7 mouse cellular contexts compared by ENCODE assay signal in genomic region chr2:93180077-93180844, GRCm38 (mm10). TPM values are rescaled to one million over a fixed set of nuclear protein-coding genes. Genes with fewer than 3 reads are reported as not detected.
DNase-seq lines count a peak whose midpoint lies in the region; ATAC-seq and TF ChIP-seq lines count a peak whose summit lies in the region.

No protein-coding gene starts in this region.

- 7% methylated on average over 41 of the region's 41 CpGs for WGBS in lung, postnatal 0 days
- 14% methylated on average over 41 of the region's 41 CpGs for WGBS in lung, adult 2 months
- WGBS in heart, embryonic 12.5 days, result 2% methylated on average over 41 of the region's 41 CpGs
- WGBS in midbrain, embryonic 12.5 days, result under 1% methylated on average over 41 of the region's 41 CpGs
- WGBS in stomach, postnatal 0 days, result 6% methylated on average over 41 of the region's 41 CpGs

- H3K36me3 ChIP-seq in lung, postnatal 0 days (ENCODE audit: insufficient read depth, low read length), result no peaks in the 10 kb centered on the region
- H3K36me3 ChIP-seq in heart, embryonic 12.5 days, result no peaks in the 10 kb centered on the region
- H3K36me3 ChIP-seq in midbrain, embryonic 12.5 days, result no peaks in the 10 kb centered on the region
- no peaks in the 10 kb centered on the region for H3K36me3 ChIP-seq in stomach, postnatal 0 days (ENCODE audit: control insufficient read depth, insufficient read depth, low read length)

- no peak for DNase-seq in lung, postnatal 0 days (ENCODE audit: low spot score)
- DNase-seq in lung, adult 2 months, result no peak
- DNase-seq in cerebellum, adult 8-10 months, result peak; percentile 69
- peak; percentile 69 to 85 for DNase-seq in layer of hippocampus, adult 18-20 months (ENCODE audit: low spot score in 2 of 2)
- DNase-seq in stomach, postnatal 0 days (ENCODE audit: low spot score), result peak; percentile 38

- H3K27me3 ChIP-seq in lung, postnatal 0 days (replicated peaks; ENCODE audit: insufficient read depth, low read length), result peaks cover 9% of the 10 kb centered on the region; the same call in 1 of the 2 replicates
- peaks cover 76% of the 10 kb centered on the region for H3K27me3 ChIP-seq in heart, embryonic 12.5 days (replicated peaks)
- H3K27me3 ChIP-seq in midbrain, embryonic 12.5 days, result peaks cover 45% of the 10 kb centered on the region
- H3K27me3 ChIP-seq in stomach, postnatal 0 days (ENCODE audit: control insufficient read depth, insufficient read depth, low read length), result no peaks in the 10 kb centered on the region

- H3K9ac ChIP-seq in lung, postnatal 0 days (replicated peaks; ENCODE audit: low read depth), result no peak overlapping the region
- peak overlapping the region; percentile 53 for H3K9ac ChIP-seq in heart, embryonic 12.5 days
- H3K9ac ChIP-seq in midbrain, embryonic 12.5 days (replicated peaks), result peak overlapping the region; percentile 72
- H3K9ac ChIP-seq in stomach, postnatal 0 days (ENCODE audit: low read length), result peak overlapping the region; percentile 41; the same call in 1 of the 2 replicates

- H3K4me2 ChIP-seq in lung, postnatal 0 days (replicated peaks; ENCODE audit: low read depth, low read length), result peak overlapping the region; percentile 39
- H3K4me2 ChIP-seq in heart, embryonic 12.5 days, result peak overlapping the region; percentile 71
- peak overlapping the region; percentile 57 for H3K4me2 ChIP-seq in midbrain, embryonic 12.5 days (replicated peaks)
- peak overlapping the region; percentile 49 for H3K4me2 ChIP-seq in stomach, postnatal 0 days (replicated peaks; ENCODE audit: low read depth)

- TF ChIP-seq POLR2A in lung, adult 2 months (IDR thresholded peaks at IDR 0.05; ENCODE audit: borderline replicate concordance, extremely low read depth, low read depth, low read length), result no peak

- 0 out of 2 replicates have a peak overlapping the region, but pooled peaks have one; percentile 2 for H3K4me3 ChIP-seq in lung, postnatal 0 days (ENCODE audit: low read depth, low read length)
- H3K4me3 ChIP-seq in lung, adult 2 months (replicated peaks; ENCODE audit: extremely low read depth, low read depth, low read length), result no peak overlapping the region
- H3K4me3 ChIP-seq in heart, embryonic 12.5 days, result peak overlapping the region; percentile 42
- peak overlapping the region; percentile 38 for H3K4me3 ChIP-seq in midbrain, embryonic 12.5 days
- peak overlapping the region; percentile 24 for H3K4me3 ChIP-seq in stomach, postnatal 0 days (ENCODE audit: low read depth, low read length)

- TF ChIP-seq CTCF in lung, postnatal 0 days (IDR thresholded peaks at IDR 0.05), result no peak
- TF ChIP-seq CTCF in lung, adult 2 months (IDR thresholded peaks at IDR 0.05; ENCODE audit: insufficient read depth, low read length), result no peak
- TF ChIP-seq CTCF in stomach, postnatal 0 days (IDR thresholded peaks at IDR 0.05; ENCODE audit: low read depth), result no peak

- no peaks in the 10 kb centered on the region for H3K9me3 ChIP-seq in lung, postnatal 0 days (ENCODE audit: low read length)
- no peaks in the 10 kb centered on the region for H3K9me3 ChIP-seq in heart, embryonic 12.5 days (replicated peaks)
- no peaks in the 10 kb centered on the region for H3K9me3 ChIP-seq in midbrain, embryonic 12.5 days
- H3K9me3 ChIP-seq in stomach, postnatal 0 days (ENCODE audit: control insufficient read depth, low read length), result no peaks in the 10 kb centered on the region

- H3K4me1 ChIP-seq in lung, postnatal 0 days (ENCODE audit: insufficient read depth, low read depth, low read length), result peaks cover 14% of the 10 kb centered on the region; the same call in 1 of the 2 replicates
- H3K4me1 ChIP-seq in lung, adult 2 months (ENCODE audit: control insufficient read depth, insufficient read depth, low read length), result no peaks in the 10 kb centered on the region
- peaks cover 22% of the 10 kb centered on the region for H3K4me1 ChIP-seq in heart, embryonic 12.5 days (replicated peaks)
- H3K4me1 ChIP-seq in midbrain, embryonic 12.5 days, result peaks cover 50% of the 10 kb centered on the region
- H3K4me1 ChIP-seq in stomach, postnatal 0 days (replicated peaks; ENCODE audit: control insufficient read depth, insufficient read depth), result no peaks in the 10 kb centered on the region; the same call in 1 of the 2 replicates

- ATAC-seq in lung, postnatal 0 days, result no peak
- ATAC-seq in heart, embryonic 12.5 days (ENCODE audit: insufficient number of reproducible peaks, low FRiP score), result no peak
- peak; percentile 31; the same call in 1 of the 2 replicates for ATAC-seq in midbrain, embryonic 12.5 days (ENCODE audit: low FRiP score, low read depth)
- ATAC-seq in stomach, postnatal 0 days (ENCODE audit: low FRiP score, low TSS enrichment), result no peak

- no peak for TF ChIP-seq EP300 in lung, postnatal 0 days (IDR thresholded peaks at IDR 0.05)
- TF ChIP-seq EP300 in stomach, postnatal 0 days (optimal IDR thresholded peaks at IDR 0.05), result no peak

- no peak overlapping the region for H3K27ac ChIP-seq in lung, postnatal 0 days (ENCODE audit: low read length)
- H3K27ac ChIP-seq in heart, embryonic 12.5 days (ENCODE audit: poor library complexity, severe bottlenecking), result no peak overlapping the region
- peak overlapping the region; percentile 81 for H3K27ac ChIP-seq in midbrain, embryonic 12.5 days (replicated peaks)
- no peak overlapping the region for H3K27ac ChIP-seq in stomach, postnatal 0 days (replicated peaks)

RNA-seq across cellular contexts. Expression of gene Trp53i11, which starts 7.1 kb away (rescaled TPM):
- 14.8 and 21.1 TPM in 2 replicates for polyA plus RNA-seq in lung, postnatal 0 days (2015; fragmentation: Nextera tagmentation; extraction: Ambion mirVana)
- 31.8 and 37.5 TPM in 2 replicates for polyA plus RNA-seq in lung, adult 2 months (2012; rRNA removed)
- polyA plus RNA-seq in heart, embryonic 12.5 days (2016; fragmentation: Nextera tagmentation; extraction: Ambion mirVana), result 25.2 and 26.7 TPM in 2 replicates
- total RNA-seq in layer of hippocampus, adult 18-20 months (2021), result 10 to 100 TPM; 74.8 to 94.2 TPM
- 142 and 172 TPM in 2 replicates for polyA plus RNA-seq in midbrain, embryonic 12.5 days (2016; fragmentation: Nextera tagmentation; extraction: Ambion mirVana)
- polyA plus RNA-seq in stomach, postnatal 0 days (2015; fragmentation: Nextera tagmentation; extraction: Ambion mirVana), result 17.3 and 27.8 TPM in 2 replicates

Comparison
In these comparisons a context has a peak if more than half of its experiments do, and no peak if none do; other contexts are left out.
1. DNase-seq: peak in cerebellum, adult 8-10 months (single experiment), layer of hippocampus, adult 18-20 months (2 of 2) and stomach, postnatal 0 days (single experiment); none in lung, postnatal 0 days (single experiment) and lung, adult 2 months (single experiment).
2. Peak in every context shown above with its lines, with median percentiles within 50 percentile points of each other: H3K4me2 ChIP-seq.